Comparison of ENCODE assay signal across 9 mouse cellular contexts in genomic region chr4:101717367-101718121, GRCm38 (mm10). TPM values are rescaled to one million over a fixed set of nuclear protein-coding genes. Genes with fewer than 3 reads are reported as not detected.
A peak's percentile ranks its signal among the peaks of the same experiment; 100 is the strongest.
DNase-seq lines count a peak whose midpoint lies in the region; ATAC-seq and TF ChIP-seq lines count a peak whose summit lies in the region.
"Had no signal": no experiment of that assay in that cellular context is flagged by ENCODE, and none has a peak within 500 bp of the region (broad histone marks: within the 10 kb centered on the region; RNA-seq: fewer than 3 reads in every experiment).

Gene Lepr (plus strand): TSS chr4:101717404.

- H3K27ac ChIP-seq in intestine, embryonic 16.5 days (ENCODE audit: low read length): no peak within 1 kb of the TSS
- peak within 1 kb of the TSS; percentile 7; the same call in 1 of the 2 replicates for H3K27ac ChIP-seq in liver, postnatal 0 days (ENCODE audit: low read depth)

- no peaks in the 10 kb centered on the region for H3K36me3 ChIP-seq in intestine, embryonic 16.5 days (ENCODE audit: control insufficient read depth, insufficient read depth, low read length)
- H3K36me3 ChIP-seq in liver, postnatal 0 days (replicated peaks; ENCODE audit: insufficient read depth, low read length): no peaks in the 10 kb centered on the region

- ATAC-seq in intestine, embryonic 16.5 days: peak; percentile 46; the same call in 1 of the 2 replicates
- peak; percentile 68 for ATAC-seq in liver, postnatal 0 days
- no peak for ATAC-seq in activated CD4-positive, CD25-positive, alpha-beta regulatory T cell, adult 4 months

- peak; percentile 4 to 8 for DNase-seq in frontal cortex, postnatal 36 days (ENCODE audit: low spot score in 2 of 2)
- DNase-seq in frontal cortex, postnatal 14 days (ENCODE audit: low spot score in 2 of 2): no peak
- peak; percentile 50 for DNase-seq in adrenal gland, postnatal 14 days
- DNase-seq in gastrocnemius, postnatal 10 days: peak; percentile 30
- peak; percentile 38 for DNase-seq in liver, postnatal 0 days
- DNase-seq in retina, postnatal 1 day: peak; percentile 32

- peaks cover 8% of the 10 kb centered on the region for H3K27me3 ChIP-seq in intestine, embryonic 16.5 days (replicated peaks; ENCODE audit: control insufficient read depth, insufficient read depth, low read length)
- H3K27me3 ChIP-seq in liver, postnatal 0 days (ENCODE audit: insufficient read depth, low read length): peaks cover 13% of the 10 kb centered on the region

- WGBS in intestine, embryonic 16.5 days: under 1% methylated on average over 50 of the region's 50 CpGs
- WGBS in liver, postnatal 0 days (ENCODE audit: insufficient replicate concordance): 3% methylated on average over 50 of the region's 50 CpGs

- no peaks in the 10 kb centered on the region for H3K9me3 ChIP-seq in intestine, embryonic 16.5 days (ENCODE audit: control insufficient read depth, low read length)
- H3K9me3 ChIP-seq in liver, postnatal 0 days (ENCODE audit: low read length): no peaks in the 10 kb centered on the region

- H3K4me3 ChIP-seq in intestine, embryonic 16.5 days (ENCODE audit: low read length): peak within 1 kb of the TSS; percentile 47
- peak within 1 kb of the TSS; percentile 54 for H3K4me3 ChIP-seq in liver, postnatal 0 days (ENCODE audit: low read depth, low read length)

- peak within 1 kb of the TSS; percentile 92 for H3K4me2 ChIP-seq in intestine, embryonic 16.5 days (ENCODE audit: low read depth, low read length)
- peak within 1 kb of the TSS; percentile 54 for H3K4me2 ChIP-seq in liver, postnatal 0 days (ENCODE audit: low read depth, low read length)

- no peak for TF ChIP-seq EP300 in liver, postnatal 0 days (IDR thresholded peaks at IDR 0.05; ENCODE audit: low read depth)

- peak within 1 kb of the TSS; percentile 54 for H3K9ac ChIP-seq in intestine, embryonic 16.5 days (ENCODE audit: low read depth, low read length)
- H3K9ac ChIP-seq in liver, postnatal 0 days (replicated peaks): peak within 1 kb of the TSS; percentile 49

- TF ChIP-seq CTCF in liver, postnatal 0 days (IDR thresholded peaks at IDR 0.05; ENCODE audit: low read depth): no peak

- peaks cover 10% of the 10 kb centered on the region; the same call in 1 of the 2 replicates for H3K4me1 ChIP-seq in intestine, embryonic 16.5 days (ENCODE audit: control insufficient read depth, insufficient read depth, low read length)
- no peaks in the 10 kb centered on the region; the same call in 1 of the 2 replicates for H3K4me1 ChIP-seq in liver, postnatal 0 days (ENCODE audit: insufficient read depth)

RNA-seq across cellular contexts. Expression of gene Lepr, which starts in this region (rescaled TPM):
- 16.5 and 17.0 TPM in 2 replicates for total RNA-seq in adrenal gland, postnatal 14 days (2021)
- total RNA-seq in gastrocnemius, postnatal 10 days (2021): 1 to 10 TPM; 3.1 to 7.0 TPM
- 1.1 and 1.2 TPM in 2 replicates for polyA plus RNA-seq in intestine, embryonic 16.5 days (2015; fragmentation: Nextera tagmentation; extraction: Ambion mirVana)
- polyA plus RNA-seq in liver, postnatal 0 days (2015; fragmentation: Nextera tagmentation; extraction: Ambion mirVana): 19.0 and 30.1 TPM in 2 replicates
- polyA plus RNA-seq in activated CD4-positive, CD25-positive, alpha-beta regulatory T cell, adult 4 months (2017; shearing (Covaris generic)): 1 to 10 TPM in 1 of 2 experiments, not detected in 1; 1.2 TPM
- total RNA-seq: hematopoietic stem cell, adult 5-6 weeks had no signal

Comparison
In these comparisons a context has a peak if more than half of its experiments do, and no peak if none do; other contexts are left out.
1. DNase-seq: peak in frontal cortex, postnatal 36 days (2 of 2), adrenal gland, postnatal 14 days (single experiment), gastrocnemius, postnatal 10 days (single experiment), liver, postnatal 0 days (single experiment) and retina, postnatal 1 day (single experiment); none in frontal cortex, postnatal 14 days (0 of 2).